Mouse (Mus musculus): Measurements from ENCODE around the gene Sgk1.
A peak's percentile ranks its signal among the peaks of the same experiment; 100 is the strongest.

Gene Sgk1

DNA sequence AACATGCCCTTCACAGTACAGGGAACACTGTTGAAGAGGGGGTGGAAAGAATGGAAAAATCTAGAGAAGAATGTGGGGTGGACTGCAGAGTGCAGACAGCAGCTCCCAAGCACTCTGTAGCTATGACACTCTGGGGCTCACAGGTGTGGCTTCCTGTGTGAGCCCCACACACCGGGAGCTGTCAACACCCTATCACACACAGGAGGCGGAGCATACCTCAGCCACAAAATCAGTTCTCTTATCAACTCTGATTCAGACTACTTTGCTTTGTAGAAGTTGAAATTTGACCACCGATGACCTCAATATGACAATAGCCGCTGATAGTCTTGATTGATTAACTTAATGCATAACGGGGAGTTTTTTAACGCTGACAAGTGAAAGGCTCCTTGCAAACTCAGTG, 93.4 kb downstream of the Sgk1 start:
- no peak for DNase-seq (ENCODE audit: low spot score)

DNA sequence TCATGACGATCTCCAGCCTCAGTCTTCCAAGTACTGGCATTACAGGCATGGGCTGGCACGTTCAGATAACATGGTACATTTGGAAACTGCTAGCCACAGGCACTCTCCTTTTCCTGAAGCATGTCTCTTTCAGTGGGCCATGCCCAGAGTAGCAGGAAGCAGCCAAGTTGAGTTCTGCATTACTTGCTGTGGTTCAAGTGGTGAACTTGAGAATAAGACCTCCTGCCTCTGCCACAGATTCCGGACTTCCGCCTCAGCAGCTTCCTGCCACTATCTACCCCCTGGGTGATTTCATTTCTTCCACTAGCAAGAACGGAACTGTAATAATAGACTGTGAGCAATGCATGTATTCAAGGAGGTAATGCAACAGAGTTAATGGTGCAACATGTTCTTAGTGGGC, 94.3 kb downstream of the Sgk1 start:
- DNase-seq (ENCODE audit: low spot score), result no peak

DNA sequence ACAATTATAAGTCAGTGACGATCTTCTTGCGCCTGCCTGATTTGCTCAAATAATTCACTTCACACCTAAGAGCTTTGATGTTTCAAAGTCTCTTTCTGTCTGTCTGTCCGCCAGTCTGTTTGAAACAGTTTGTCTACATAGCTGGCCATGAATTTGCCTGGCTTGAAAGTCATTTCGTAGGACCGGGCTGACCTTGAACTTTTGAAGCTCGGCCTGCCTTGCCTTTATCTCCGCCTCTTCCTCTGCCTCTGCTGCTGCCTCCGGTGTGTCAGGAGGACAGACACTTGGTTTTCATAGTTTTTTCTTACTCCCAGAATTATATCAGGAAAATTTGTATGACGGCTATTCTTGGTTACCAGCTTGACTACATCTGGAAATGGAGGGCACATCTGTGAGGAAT, 96.4 kb downstream of the Sgk1 start:
- DNase-seq (ENCODE audit: low spot score), result no peak

DNA sequence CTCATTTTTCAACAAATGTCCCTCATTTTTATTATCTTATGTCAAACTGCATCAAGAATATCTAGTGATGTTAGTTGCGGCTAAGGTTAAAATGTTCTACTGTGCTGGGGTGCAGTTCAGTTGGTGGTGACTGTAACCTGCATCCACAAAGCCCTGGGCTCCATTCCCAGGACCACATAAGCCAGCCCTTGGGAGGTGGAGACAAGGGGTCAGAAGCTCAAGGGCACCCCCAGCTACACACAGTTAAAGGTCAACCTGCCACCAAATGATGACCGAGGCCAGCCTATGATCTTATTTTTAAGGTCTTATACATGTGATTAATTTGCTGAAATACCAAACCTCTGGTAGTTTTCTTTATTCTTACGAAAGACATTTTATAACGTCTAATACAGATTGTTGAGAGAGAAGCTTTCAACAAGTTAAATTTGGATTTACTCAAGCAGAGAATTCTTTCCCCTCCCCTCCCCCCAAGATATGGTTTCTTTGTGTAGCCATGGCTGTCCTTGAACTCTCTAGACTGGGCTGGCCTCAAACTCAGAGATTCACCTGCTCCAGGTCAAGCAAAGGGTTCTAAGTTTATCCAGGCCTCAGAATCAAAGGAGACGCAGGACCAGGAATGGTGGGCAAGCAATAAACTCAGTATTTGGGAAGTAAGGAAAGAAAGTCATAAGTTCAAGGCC, 97.4 kb downstream of the Sgk1 start:
- no peak for DNase-seq (ENCODE audit: low spot score)

DNA sequence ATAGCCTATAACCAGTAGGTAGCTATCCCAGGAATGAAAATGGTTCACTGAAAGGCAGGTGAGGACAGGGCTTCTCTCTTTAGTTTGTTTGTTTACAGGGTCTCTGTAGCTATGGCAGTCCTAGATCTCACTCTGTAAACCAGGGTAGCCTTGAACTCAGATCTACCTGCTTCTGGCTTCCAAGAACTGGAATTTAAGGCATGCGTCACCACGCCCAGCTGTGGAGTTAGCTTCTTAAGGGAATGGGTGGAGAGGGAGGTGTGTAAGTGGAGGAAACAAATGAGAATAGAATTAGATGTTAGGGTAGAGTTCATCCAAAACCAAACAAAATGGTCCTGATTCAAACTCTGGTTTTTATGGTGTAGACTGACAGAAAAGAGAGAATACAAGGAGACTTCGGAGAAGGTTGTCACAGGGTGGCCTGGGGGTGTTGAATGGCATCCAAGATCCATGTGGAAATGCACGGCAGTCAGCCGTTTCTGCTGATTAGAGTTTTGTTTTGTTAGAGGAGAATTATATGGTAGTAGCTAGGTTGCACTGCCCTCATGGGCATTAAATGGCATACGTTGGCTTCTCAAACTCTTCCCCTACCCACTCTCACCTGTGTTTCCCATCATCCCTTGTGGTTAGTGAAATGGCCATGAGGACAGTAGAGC, 98.9 kb downstream of the Sgk1 start:
- DNase-seq (ENCODE audit: low spot score), result no peak

DNA sequence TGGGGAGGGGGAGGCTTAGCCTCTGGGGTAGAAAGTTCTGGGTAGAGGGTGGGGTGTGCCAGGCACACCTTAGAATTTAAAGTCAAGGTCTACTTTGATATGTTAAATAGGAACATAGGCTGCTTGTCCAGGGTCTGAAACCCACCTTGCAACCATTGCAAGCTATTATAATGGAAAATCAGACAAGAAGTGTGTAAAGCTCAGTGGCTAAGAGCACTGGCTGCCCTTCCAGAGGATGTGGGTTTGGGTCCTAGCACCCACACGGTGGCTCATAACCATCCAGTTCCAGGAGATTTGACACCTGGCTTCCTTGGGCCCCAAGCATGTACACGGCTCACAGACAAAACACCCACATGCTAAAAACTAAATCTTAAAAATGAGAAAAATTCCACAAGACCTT, 100.3 kb downstream of the Sgk1 start:
- no peak for DNase-seq (ENCODE audit: low spot score)

DNA sequence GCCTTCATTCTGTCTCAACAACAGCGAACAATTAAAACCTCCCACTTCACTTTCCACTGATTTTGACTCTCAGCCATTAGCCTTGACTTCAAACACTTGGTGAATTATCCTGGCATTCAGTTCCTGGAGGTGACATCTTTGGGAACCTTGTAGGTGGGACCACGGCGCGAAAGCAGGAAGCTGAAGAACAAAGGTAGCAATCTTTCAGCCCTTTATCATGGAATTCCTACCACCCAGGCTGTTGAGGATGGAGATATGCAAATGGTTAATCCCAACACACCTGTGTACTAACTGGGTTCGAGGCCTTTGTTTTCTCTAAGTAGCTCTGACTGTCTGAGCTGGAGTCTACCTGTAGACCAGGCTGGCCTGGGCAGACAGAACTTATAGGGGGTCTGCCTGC, 106.5 kb downstream of the Sgk1 start:
- no peak for DNase-seq (ENCODE audit: low spot score)

DNA sequence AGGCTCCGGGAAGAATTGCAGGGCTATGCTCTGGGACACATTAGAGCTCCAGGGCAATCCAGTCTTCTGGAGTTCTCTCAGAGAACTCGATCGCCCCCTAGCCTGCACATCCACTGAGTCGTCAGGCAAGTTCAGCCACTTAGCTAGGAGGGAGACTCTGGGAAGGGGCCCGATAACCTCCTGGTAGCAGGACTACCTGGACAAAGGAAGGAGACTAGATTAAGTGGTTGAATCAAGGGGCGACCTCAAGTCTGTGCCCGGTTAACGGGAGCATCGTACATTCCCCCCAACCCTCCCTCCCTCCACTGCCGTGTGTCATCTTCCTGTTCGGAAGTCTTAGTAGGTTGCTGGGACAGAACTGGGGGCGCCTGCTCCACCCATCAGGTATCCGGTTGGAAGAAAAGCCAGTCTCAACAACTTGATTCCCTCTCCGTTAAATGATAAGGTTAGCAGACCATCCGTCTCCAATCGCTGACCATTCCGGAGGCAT, 109.4 kb downstream of the Sgk1 start:
- DNase-seq (ENCODE audit: low spot score), result peak; percentile 77

DNA sequence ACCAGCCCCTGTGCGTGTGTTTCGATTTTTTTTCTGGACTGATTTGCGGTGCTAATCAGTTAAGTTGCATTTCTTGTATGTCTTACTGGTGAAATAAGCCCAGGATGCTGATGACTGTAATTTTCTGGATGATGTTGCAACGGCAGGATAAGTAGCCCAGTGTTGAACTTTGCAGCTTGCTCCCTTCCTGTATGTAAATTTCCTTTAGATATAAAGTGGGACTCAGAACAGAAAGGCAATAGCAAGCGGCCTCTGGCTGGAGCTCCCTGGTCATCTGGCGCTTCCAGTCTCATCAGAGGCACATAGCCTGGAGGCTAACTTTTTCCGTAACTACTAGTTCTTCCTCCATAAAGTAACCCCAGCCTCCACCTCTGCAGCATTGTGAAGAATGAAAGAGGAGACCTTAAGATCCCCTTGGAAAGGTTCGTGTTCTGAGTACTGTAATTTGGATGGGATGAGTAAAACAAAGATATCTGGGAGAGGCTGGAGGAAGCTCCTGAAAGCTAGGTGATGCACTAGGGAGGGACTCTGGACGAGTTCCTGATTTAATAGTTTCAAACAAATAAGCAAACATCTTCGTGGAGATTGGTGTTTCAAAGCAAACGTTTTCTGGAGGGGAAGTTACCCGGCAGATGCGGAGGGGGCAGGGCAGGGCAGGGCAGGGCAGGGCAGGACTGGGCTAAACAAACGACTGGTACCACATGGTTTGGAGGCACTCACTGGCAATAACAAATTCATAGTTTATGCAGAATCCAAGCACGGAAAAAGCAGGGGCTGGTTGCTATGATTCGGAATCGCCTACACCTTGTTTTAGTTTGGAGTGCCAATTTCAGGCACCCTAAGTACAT, 110.2 kb downstream of the Sgk1 start:
- DNase-seq (ENCODE audit: low spot score), result no peak

DNA sequence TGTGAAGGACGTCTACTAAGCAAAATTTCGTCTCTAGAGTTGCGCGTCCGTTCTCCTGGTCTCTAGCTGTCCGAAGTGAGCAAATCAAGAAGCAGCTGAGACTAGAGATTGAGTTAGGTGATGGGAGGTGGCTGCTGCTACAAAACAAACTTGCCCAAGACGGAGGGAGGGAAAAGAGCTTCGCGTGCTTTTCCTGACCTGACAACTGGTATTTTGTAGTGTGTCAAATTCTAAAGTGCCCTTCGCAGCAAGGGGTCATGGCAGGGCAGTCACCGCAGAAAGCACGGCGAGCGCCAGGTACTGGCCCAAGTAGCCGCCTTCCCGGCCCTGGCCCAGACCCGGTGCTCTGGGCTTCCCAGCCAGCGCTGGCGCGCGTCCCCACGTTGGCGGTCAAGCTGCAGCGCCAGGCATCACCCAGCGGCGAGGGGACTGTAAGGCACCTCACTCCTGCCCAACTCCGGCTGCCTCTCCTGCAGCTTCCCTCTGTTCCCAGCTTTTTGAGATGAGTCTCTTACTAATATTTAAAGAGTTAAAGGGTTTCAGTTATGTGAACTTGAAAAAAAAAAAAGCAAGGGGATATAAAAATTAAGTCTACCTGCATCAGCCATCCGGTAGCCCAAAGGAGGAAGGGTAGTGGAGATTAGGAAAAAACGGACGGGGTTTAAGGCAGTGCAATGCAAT, 111.0 kb downstream of the Sgk1 start:
- peak; percentile 66 for DNase-seq (ENCODE audit: low spot score)

DNA sequence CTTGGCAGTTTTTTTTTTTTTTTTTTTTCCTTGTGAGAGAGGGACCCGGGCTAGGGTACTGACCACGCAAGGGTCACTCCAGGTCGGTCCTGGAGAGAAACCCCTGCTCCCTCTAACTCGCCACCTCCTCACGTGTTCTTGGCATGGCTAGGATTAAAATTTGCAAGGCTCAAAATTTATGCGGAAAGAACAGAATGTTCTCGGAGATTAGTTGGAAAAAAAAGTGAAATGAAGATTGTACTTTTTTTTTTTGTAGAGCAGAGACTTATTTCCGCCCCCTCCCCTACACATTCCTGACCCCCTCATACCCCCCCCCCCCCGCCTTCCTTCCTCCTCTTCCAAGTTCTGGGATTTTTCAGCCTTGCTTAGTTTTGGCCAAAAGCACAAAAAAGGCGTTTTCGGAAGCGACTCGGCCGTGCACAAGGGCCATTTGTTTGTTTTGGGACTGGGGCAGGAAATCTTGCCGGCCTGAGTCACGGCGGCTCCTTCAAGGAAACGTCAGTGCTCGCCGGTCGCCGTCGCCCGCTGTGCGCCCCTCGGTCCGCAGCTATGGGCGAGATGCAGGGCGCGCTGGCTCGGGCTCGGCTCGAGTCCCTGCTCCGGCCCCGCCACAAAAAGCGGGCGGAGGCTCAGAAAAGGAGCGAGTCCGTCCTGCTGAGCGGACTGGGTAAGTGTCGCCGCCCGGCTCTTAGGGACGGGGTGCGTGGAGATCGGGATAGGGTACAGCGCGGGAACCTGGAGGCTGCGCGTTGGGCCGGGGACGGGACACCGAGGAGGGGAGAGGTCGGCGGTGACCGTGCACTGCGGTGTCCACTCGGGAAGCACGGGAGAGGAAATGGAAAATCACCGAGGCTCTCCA, 111.8 kb downstream of the Sgk1 start:
- DNase-seq (ENCODE audit: low spot score), result no peak

DNA sequence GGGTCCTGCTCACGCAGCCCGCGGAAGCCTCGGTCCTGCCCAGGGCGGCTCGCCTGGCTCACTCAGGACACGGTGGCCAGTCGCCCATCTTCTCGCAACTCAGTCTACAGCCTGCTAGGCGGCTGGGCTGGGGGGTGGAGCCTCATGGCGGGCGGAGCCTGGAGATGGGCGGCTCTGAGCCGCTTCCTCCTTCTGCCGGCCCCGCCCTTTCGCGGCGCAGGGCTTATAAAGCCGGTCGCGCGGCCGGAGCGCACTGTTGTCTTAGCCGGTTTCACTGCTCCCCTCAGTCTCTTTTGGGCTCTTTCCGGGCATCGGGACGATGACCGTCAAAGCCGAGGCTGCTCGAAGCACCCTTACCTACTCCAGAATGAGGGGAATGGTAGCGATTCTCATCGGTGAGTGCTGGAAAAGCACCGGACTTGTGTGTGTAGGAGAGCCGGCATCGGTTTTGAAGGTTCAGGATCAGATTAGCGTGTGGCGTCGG, 112.5 kb downstream of the Sgk1 start:
- DNase-seq (ENCODE audit: low spot score), result peak; percentile 94

DNA sequence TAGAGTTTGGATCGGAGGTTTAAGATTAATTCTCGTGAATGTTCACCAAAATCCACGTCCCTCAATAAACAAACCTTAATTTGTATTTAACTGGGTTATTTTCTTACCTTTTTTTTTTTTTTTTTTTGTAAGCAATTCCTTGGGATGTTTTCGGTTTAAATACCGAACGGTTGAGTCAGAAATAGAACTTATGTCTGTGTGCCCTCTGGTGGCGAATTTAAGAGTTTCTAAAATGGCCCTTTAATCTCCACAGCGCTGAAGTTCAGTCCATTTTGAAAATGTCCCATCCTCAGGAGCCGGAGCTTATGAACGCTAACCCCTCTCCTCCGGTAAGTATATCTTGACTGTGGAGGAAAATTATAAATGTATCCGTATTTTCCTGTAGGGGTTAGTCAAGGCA, 113.2 kb downstream of the Sgk1 start:
- DNase-seq (ENCODE audit: low spot score), result peak; percentile 59

DNA sequence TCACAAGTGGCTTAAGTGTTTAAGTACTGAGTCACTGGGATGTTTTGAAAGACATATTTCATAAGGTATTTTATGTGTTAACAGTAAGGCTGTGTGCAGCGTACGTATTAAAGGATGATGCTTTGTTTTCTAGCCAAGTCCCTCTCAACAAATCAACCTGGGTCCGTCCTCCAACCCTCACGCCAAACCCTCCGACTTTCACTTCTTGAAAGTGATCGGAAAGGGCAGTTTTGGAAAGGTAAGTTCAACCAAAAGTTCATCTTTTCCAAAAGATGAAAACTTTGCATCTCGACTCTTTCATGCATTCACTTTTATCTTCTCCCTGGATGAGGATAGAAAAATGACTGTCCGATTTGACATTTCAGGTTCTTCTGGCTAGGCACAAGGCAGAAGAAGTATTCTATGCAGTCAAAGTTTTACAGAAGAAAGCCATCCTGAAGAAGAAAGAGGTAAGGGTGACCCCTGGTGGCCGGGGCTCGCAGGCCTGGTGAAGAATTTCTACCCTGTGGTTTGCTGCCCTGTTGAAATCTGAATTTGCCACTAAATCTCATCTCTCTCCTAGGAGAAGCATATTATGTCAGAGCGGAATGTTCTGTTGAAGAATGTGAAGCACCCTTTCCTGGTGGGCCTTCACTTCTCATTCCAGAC, 113.8 kb downstream of the Sgk1 start:
- peak; percentile 80 for DNase-seq (ENCODE audit: low spot score)

DNA sequence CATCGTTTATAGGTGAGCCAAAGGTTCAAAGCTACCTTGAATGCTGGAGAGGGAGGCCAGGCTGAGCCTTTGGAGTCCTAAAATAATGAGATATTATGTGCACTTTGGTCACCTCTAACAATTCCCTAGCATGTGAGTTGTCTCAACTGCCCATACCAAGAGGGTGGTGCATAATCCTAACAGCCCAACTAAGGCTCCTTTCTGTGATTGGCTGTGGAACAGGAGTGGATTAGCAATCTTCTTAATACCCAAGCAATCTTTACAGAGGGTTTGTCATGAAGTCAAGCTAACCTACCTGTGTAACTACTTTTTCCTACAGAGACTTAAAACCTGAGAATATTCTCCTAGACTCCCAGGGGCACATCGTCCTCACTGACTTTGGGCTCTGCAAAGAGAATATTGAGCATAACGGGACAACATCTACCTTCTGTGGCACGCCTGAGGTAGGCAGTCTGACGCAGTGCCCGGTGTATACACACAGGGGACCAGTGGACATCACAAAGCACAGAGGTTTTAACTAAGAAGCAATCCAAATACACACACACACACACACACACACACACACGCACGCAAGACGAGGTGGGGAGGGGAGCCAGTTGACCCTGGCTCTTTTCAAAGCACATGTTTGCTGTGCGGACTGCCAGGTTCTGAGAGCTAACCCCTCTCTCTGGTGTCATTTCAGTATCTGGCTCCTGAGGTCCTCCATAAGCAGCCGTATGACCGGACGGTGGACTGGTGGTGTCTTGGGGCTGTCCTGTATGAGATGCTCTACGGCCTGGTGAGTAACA, 114.9 kb downstream of the Sgk1 start:
- DNase-seq (ENCODE audit: low spot score), result no peak

DNA sequence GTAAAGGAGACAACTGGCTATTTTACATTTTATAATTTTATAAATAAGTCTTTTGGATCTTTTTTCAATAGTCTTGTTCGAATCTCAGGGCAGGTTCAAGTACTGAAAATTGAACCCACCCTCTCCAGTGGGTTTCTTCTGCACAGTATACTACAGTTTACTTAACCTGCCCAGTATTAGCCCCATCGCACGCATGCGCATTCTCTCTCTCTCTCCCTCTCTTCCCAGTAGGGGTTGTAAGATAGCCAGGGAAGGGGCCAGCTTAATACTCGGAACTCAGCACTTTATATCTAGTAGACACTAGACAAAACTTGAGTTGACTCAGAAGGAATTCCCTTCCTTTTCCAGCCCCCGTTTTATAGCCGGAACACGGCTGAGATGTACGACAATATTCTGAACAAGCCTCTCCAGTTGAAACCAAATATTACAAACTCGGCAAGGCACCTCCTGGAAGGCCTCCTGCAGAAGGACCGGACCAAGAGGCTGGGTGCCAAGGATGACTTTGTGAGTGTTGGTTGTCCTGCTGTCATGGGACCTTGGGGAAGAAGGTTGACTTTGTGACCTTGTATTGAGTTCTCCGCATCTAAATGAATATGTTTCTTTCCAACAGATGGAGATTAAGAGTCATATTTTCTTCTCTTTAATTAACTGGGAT, 115.7 kb downstream of the Sgk1 start:
- DNase-seq (ENCODE audit: low spot score), result no peak

DNA sequence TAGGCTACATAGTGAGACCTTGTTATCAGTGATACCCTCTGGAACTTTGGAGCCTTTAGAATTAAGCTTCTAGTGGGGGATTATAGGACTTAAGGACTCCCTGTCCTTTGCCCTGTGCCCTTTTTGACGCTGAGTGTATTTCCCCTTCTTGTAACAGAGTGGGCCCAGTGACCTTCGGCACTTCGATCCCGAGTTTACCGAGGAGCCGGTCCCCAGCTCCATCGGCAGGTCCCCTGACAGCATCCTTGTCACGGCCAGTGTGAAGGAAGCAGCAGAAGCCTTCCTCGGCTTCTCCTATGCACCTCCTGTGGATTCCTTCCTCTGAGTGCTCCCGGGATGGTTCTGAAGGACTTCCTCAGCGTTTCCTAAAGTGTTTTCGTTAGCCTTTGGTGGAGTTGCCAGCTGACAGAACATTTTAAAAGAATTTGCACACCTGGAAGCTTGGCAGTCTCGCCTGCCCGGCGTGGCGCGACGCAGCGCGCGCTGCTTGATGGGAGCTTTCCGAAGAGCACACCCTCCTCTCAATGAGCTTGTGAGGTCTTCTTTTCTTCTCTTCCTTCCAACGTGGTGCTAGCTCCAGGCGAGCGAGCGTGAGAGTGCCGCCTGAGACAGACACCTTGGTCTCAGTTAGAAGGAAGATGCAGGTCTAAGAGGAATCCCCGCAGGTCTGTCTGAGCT, 116.7 kb downstream of the Sgk1 start:
- DNase-seq (ENCODE audit: low spot score), result no peak

DNA sequence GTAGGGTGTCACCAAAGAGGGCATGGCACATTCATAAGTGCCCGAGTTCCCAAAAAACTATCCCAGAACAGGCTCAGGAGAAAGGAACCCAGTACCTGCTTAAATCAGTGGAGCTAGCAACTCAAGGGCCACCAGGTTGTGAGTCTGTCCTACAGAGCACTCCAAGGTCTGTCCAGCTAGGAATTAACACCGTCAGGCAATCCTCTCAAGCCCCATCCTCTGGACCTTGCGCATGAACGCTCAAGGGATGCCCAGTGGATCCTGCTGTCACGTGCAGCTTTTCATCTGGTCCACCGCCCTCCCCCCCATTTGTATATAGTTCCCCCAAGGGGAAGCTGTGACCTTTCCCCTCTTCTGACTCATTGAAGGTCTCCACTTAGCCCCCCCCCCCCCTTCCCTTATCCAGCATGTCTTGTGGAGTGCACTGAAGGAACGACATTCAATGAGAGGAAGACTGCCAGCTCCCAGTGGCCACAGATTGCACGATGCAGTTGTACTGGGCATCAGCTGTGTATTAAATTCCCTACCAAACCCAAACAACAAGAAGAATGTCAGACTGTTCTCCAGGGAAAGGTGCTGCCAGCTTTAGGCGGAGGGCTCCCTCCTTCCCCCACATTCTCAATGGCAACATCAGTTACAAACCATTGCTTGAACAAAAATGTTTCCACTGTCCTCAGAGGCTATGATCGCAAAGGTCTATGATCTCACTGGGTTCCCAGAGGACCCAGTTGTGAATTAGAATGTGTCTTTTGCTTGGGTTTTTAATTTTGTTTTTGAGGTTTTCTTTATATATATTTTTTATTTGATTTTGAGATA, 118.7 kb downstream of the Sgk1 start:
- no peak for DNase-seq (ENCODE audit: low spot score)
